Mouse (Mus musculus) kidney, embryonic 15.5 days (tissue): ENCODE measurements around the gene Zdhhc17. TPM values are rescaled to one million over a fixed set of nuclear protein-coding genes. Genes with fewer than 3 reads are reported as not detected.

Source experiments
- ATAC-seq: fragments of 200-750 bp; cut with Nextera tagmentation; replicated peaks from 2 replicates; pipeline ENCODE4 v1.8.0; 2017; ENCODE audit warnings: moderate TSS enrichment; ENCODE audit not compliant: low FRiP score
- H3K27ac ChIP-seq: fragments of 300-500 bp; sonication (generic); 2 replicates; pipeline ENCODE4 v1.5.1; 2015; ENCODE audit warnings: mild to moderate bottlenecking, inconsistent platforms
- H3K27me3 ChIP-seq: fragments of 300-500 bp; sonication (generic); 2 replicates; pipeline ENCODE4 v1.6.1; 2015; ENCODE audit warnings: inconsistent platforms
- H3K36me3 ChIP-seq: fragments of 300-500 bp; sonication (generic); 2 replicates; pipeline ENCODE4 v1.6.1; 2015; ENCODE audit warnings: inconsistent platforms
- H3K4me1 ChIP-seq: fragments of 300-500 bp; sonication (generic); 2 replicates; pipeline ENCODE4 v1.6.1; 2015; ENCODE audit warnings: inconsistent platforms
- H3K4me2 ChIP-seq: fragments of 300-500 bp; sonication (generic); 2 replicates; pipeline ENCODE4 v1.6.1; 2015; ENCODE audit warnings: moderate library complexity, mild to moderate bottlenecking, inconsistent platforms
- H3K4me3 ChIP-seq: fragments of 300-500 bp; sonication (generic); replicated peaks from 2 replicates; pipeline ENCODE4 v1.5.1; 2015; ENCODE audit warnings: mild to moderate bottlenecking, inconsistent platforms
- H3K9ac ChIP-seq: fragments of 300-500 bp; sonication (generic); 2 replicates; pipeline ENCODE4 v1.6.1; 2015; ENCODE audit warnings: mild to moderate bottlenecking, inconsistent platforms
- H3K9me3 ChIP-seq: fragments of 300-500 bp; sonication (generic); replicated peaks from 2 replicates; pipeline ENCODE4 v1.6.1; 2016; ENCODE audit warnings: inconsistent platforms
- WGBS: fragments of 180-500 bp; shearing (Covaris S2); methylation state at CpG from one replicate; pipeline ENCODE4 v1.1.7; 2015; ENCODE audit warnings: mixed read lengths; 5-methylcytosine and 5-hydroxymethylcytosine counted together
- polyA plus RNA-seq: library from polyadenylated mRNA; unstranded; fragments of >200 nt; fragmentation: Nextera tagmentation; extraction: Ambion mirVana; gene quantifications from 2 replicates; pipeline ENCODE4 v1.2.1, GENCODE M21; 2015

Zdhhc17 gene
- polyA plus RNA-seq, 1 experiment from 2014 or later, result 24.7 TPM

DNA sequence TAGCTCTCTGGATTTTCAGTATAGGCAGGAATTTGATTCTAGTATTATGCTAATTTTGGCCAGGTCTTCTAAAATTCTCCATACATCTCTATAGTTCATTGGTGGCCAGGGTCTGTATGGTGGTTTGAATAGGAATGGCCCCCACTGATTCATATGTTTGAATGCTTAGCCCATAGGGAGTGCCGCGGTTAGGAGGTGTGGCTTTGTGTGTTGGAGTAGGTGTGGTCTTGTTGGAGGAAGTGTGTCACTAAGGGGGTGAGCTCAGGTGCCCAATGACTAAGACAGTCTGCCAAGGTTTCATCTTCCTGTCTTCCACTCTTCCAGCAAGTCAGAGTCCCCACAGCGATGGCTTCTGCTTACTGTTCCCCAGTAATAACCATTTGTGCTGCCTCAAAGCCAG, 106.1 kb downstream of the Zdhhc17 start:
- Histone ChIP-seq H3K4me2 (no peak overlapping the region), H3K9me3 (no peaks in the 10 kb centered on the region)

GRCm38 (mm10) chr10:110899744-110900501, 110.0 kb downstream of the Zdhhc17 start:
- 54% methylated on average over 13 of the region's 13 CpGs for WGBS
- Histone ChIP-seq H3K9me3 (no peaks in the 10 kb centered on the region), H3K4me3 (no peak overlapping the region), H3K4me1 (no peaks in the 10 kb centered on the region), H3K36me3 (no peaks in the 10 kb centered on the region), H3K9ac (no peak overlapping the region), H3K27me3 (no peaks in the 10 kb centered on the region), H3K27ac (no peak overlapping the region), H3K4me2 (no peak overlapping the region)
- 0 out of 2 replicates have a peak, but pooled peaks have one; percentile 15 for ATAC-seq

More for the DNA sequence above, 106.1 kb downstream of the Zdhhc17 start:
- H3K9ac ChIP-seq, result no peak overlapping the region
- H3K4me1 ChIP-seq, result no peaks in the 10 kb centered on the region
- no peak for ATAC-seq
- H3K4me3 ChIP-seq, result no peak overlapping the region
- no peak overlapping the region for H3K27ac ChIP-seq
- no peaks in the 10 kb centered on the region for H3K27me3 ChIP-seq
- WGBS, result 95% methylated on average over 3 of the region's 3 CpGs
- no peaks in the 10 kb centered on the region for H3K36me3 ChIP-seq

Other genes with a start within 250 kb of the Zdhhc17 start
- 189 and 196 TPM in 2 replicates for gene Csrp2, start 90.4 kb downstream of the Zdhhc17 start, polyA plus RNA-seq
- gene Osbpl8, start 154.6 kb upstream of the Zdhhc17 start, polyA plus RNA-seq, result 9.0 and 9.6 TPM in 2 replicates